Mouse (Mus musculus) limb, embryonic 12.5 days (tissue): ENCODE data around the gene Rnf34. TPM values are rescaled to one million over a fixed set of nuclear protein-coding genes. Genes with fewer than 3 reads are reported as not detected.

Experiments
- ATAC-seq: fragments of 200-750 bp; cut with Nextera tagmentation; 2 replicates; pipeline ENCODE4 v1.8.0; 2017; ENCODE audit warnings: low read depth, moderate TSS enrichment; ENCODE audit not compliant: insufficient number of reproducible peaks, insufficient read depth, low FRiP score, low TSS enrichment
- H3K27ac ChIP-seq: fragments of 300-500 bp; sonication (generic); 2 replicates; pipeline ENCODE4 v1.5.1; 2016; ENCODE audit warnings: mild to moderate bottlenecking, moderate library complexity
- H3K27me3 ChIP-seq: fragments of 300-500 bp; sonication (generic); 2 replicates; pipeline ENCODE4 v1.6.1; 2016; ENCODE audit warnings: mild to moderate bottlenecking, moderate library complexity
- H3K36me3 ChIP-seq: fragments of 300-500 bp; sonication (generic); 2 replicates; pipeline ENCODE4 v1.6.1; 2016; ENCODE audit warnings: mild to moderate bottlenecking, moderate library complexity
- H3K4me1 ChIP-seq: fragments of 300-500 bp; sonication (generic); replicated peaks from 2 replicates; pipeline ENCODE4 v1.6.1; 2016
- H3K4me2 ChIP-seq: fragments of 300-500 bp; sonication (generic); 2 replicates; pipeline ENCODE4 v1.6.1; 2016; ENCODE audit warnings: mild to moderate bottlenecking, moderate library complexity
- H3K4me3 ChIP-seq: fragments of 300-500 bp; sonication (generic); replicated peaks from 2 replicates; pipeline ENCODE4 v1.5.1; 2016; ENCODE audit warnings: mild to moderate bottlenecking
- H3K9ac ChIP-seq: fragments of 300-500 bp; sonication (generic); replicated peaks from 2 replicates; pipeline ENCODE4 v1.6.1; 2016; ENCODE audit warnings: mild to moderate bottlenecking, moderate library complexity
- H3K9me3 ChIP-seq: fragments of 300-500 bp; sonication (generic); 2 replicates; pipeline ENCODE4 v1.6.1; 2016; ENCODE audit warnings: mild to moderate bottlenecking, moderate library complexity
- WGBS: fragments of 180-500 bp; shearing (Covaris S2); methylation state at CpG from one replicate; pipeline ENCODE4 v1.1.7; 2016; 5-methylcytosine and 5-hydroxymethylcytosine counted together
- polyA plus RNA-seq: library from polyadenylated mRNA; unstranded; fragments of >200 nt; fragmentation: Nextera tagmentation; extraction: Ambion mirVana; gene quantifications from 2 replicates; pipeline ENCODE4 v1.2.1, GENCODE M21; 2016

Gene Rnf34
- polyA plus RNA-seq, 1 experiment from 2014 or later = 45.1 TPM

- Histone ChIP-seq H3K9me3 (no peaks in the 10 kb centered on the region), H3K4me1 (no peaks in the 10 kb centered on the region), H3K36me3 (peaks cover 66% of the 10 kb centered on the region), H3K4me3 (no peak overlapping the region), H3K4me2 (no peak overlapping the region), H3K9ac (no peak overlapping the region), H3K27me3 (no peaks in the 10 kb centered on the region), H3K27ac (no peak overlapping the region)
- no peak for ATAC-seq
- WGBS = 56% methylated on average over 2 of the region's 2 CpGs
These were observed 23.7 kb downstream of the Rnf34 start for GRCm38 (mm10) chr5:122873573-122873972.

- Histone ChIP-seq H3K36me3 (peaks cover 67% of the 10 kb centered on the region), H3K9me3 (no peaks in the 10 kb centered on the region), H3K27me3 (no peaks in the 10 kb centered on the region), H3K4me3 (no peak overlapping the region), H3K27ac (no peak overlapping the region), H3K9ac (no peak overlapping the region), H3K4me1 (no peaks in the 10 kb centered on the region), H3K4me2 (no peak overlapping the region)
- no peak for ATAC-seq
- WGBS = 93% methylated on average over 3 of the region's 3 CpGs
These were observed 24.5 kb downstream of the Rnf34 start for GRCm38 (mm10) chr5:122874359-122874758.

DNA sequence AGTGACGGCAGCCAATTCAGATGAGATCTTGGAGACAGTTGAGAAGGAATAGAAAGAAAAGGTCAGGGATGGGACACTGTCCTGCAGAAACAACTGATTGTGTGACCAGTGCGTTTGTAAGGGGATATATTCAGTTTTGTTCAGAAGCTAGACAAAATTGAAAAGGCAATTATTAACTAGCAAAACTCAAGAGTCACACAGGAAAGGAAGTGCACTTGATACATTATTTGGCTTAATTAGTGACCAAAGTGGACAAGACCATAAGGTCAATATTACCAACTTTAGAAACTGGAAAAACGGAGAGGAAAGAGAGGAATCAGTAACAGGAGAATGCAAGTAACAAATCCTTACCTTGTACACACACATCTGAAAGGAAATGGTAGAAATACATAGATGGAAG, 26.8 kb downstream of the Rnf34 start:
- H3K4me3 ChIP-seq = no peak overlapping the region
- WGBS = 82% methylated on average over 3 of the region's 3 CpGs
- H3K4me1 ChIP-seq = no peaks in the 10 kb centered on the region
- H3K27ac ChIP-seq = no peak overlapping the region
- no peaks in the 10 kb centered on the region for H3K9me3 ChIP-seq
- no peak overlapping the region for H3K4me2 ChIP-seq
- no peak for ATAC-seq
- no peak overlapping the region for H3K9ac ChIP-seq
- H3K36me3 ChIP-seq = peaks cover 78% of the 10 kb centered on the region
- no peaks in the 10 kb centered on the region for H3K27me3 ChIP-seq

DNA sequence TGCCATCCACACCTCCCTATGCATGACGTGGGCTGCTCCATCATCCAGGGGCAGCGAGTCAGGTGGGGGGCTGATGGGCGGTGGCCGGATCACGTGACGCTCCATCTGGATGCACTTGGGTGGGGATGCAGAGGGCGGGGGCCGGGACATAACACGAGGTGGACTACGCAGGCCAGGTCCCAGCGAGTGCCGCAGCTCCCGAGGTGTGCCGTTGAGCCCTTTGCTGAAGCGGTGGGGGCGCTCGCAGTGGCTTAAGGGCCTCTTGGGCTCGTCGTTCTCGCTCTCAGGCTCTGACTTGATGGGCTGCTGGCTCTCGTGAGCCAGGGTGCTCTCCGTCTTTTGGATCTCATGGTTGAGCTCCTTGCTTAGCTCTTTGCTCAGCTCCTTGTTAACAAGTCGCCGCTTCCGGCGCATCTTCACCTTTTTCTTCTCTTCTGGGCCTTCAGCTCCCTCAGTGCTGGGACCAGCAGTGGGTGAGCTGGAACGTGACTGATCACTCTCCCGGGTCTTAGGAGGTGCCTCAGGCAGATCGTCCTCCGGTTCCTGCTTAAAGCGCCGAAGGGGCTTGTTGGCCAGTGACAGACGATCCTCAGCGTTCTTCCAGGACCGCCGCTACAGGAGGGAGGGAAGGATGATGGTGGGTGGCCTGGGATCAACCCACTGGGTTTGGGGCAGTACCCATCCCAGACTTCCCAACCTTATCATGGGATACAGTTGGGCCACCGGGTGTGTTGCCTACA, 30.6 kb downstream of the Rnf34 start:
- no peak overlapping the region for H3K4me2 ChIP-seq
- no peak overlapping the region for H3K4me3 ChIP-seq
- H3K36me3 ChIP-seq = peaks cover 80% of the 10 kb centered on the region
- H3K27ac ChIP-seq = no peak overlapping the region
- H3K9me3 ChIP-seq = no peaks in the 10 kb centered on the region
- no peaks in the 10 kb centered on the region for H3K27me3 ChIP-seq
- no peaks in the 10 kb centered on the region for H3K4me1 ChIP-seq
- H3K9ac ChIP-seq = no peak overlapping the region
- WGBS = 92% methylated on average over 37 of the region's 37 CpGs
- no peak for ATAC-seq

DNA sequence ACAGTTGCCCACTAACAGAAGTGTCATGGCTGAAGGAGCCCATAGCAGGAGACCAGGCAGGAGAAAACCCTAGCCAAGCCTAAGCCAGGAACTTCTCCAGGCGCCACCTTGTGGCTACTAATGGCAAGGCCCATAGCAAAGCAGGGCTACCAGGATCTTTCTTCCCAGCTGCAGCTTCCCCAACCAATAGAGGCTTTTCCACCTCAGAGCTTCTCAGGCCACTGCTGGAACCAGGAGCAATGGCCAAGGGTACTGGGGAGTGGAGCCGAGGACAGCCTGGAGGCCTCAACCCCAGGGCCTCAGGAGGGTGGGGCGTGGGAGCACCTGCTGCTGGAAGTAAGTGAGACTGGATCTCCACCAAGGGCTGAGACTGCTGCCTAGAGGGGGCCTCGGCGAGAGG, 31.5 kb downstream of the Rnf34 start:
- Histone ChIP-seq H3K4me3 (no peak overlapping the region), H3K4me1 (no peaks in the 10 kb centered on the region), H3K4me2 (no peak overlapping the region), H3K27ac (no peak overlapping the region), H3K36me3 (peaks cover 77% of the 10 kb centered on the region), H3K9ac (no peak overlapping the region), H3K27me3 (no peaks in the 10 kb centered on the region), H3K9me3 (no peaks in the 10 kb centered on the region)
- ATAC-seq = peak; percentile 42; the same call in 1 of the 2 replicates
- 53% methylated on average over 5 of the region's 5 CpGs for WGBS

DNA sequence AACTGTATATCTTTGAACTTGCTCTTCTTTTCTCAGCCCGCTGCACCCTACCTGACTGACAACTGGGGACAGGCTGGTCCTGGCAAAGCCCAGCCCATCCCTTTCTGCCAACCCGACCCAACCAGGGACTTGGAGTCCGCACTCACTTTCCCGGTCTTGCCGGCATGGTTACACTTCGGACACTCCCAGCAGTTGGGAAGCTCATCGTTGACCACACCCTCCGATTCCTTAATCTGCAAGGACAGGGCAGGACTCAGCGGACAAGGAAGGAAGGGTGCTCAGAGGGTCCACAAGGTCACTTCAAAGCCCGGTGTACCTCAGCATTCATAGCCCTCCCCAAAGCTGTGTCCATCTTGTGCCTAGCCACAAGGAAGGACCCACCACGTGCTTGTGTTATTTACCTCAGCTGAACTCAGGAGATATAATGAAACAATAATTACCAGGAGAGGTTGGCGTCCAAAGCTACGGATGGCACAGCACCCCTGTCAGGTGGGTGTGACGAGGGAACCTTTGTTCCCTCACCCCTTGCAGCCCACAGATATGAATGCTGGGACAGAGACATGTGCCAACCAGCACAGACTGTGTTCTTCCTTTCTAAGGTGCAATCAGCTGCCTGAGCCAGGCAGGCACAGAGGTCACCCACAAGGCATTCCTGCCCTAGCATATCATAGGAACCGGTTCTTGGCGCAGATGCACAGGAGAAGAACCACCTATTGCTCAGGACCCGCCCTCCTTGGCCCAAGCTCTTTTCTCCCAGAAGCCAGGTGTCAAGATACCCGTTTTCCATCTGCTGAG, 32.6 kb downstream of the Rnf34 start:
- Histone ChIP-seq H3K27ac (no peak overlapping the region), H3K36me3 (peaks cover 66% of the 10 kb centered on the region), H3K4me3 (no peak overlapping the region)

DNA sequence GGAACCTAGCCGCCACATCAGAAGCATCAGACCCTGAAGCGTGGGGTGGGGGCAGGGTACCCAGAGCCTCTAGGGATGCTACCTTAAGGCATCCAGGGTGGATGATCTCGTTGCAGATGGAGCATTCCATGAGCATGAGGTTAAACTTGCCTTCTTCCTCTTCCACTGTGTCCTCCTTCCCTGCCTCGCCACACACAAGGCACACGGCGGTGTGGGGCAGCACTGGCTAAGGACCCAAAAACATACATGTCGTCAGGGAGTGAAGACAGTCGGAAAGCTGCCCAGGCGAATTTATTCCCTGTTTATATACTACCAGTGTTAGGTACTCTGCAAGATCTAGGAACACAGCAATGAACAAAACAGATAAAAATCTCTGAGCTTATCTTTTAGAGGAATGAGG, 33.4 kb downstream of the Rnf34 start:
- no peak overlapping the region for H3K27ac ChIP-seq
- no peak overlapping the region for H3K9ac ChIP-seq
- H3K27me3 ChIP-seq = no peaks in the 10 kb centered on the region
- no peaks in the 10 kb centered on the region for H3K9me3 ChIP-seq
- H3K4me2 ChIP-seq = no peak overlapping the region
- ATAC-seq = no peak
- no peak overlapping the region for H3K4me3 ChIP-seq
- peaks cover 64% of the 10 kb centered on the region for H3K36me3 ChIP-seq
- WGBS = 88% methylated on average over 9 of the region's 9 CpGs
- peaks cover 5% of the 10 kb centered on the region; the same call in 1 of the 2 replicates for H3K4me1 ChIP-seq

More for the DNA sequence above, 32.6 kb downstream of the Rnf34 start:
- no peak for ATAC-seq
- no peaks in the 10 kb centered on the region for H3K27me3 ChIP-seq
- no peaks in the 10 kb centered on the region for H3K9me3 ChIP-seq
- H3K4me1 ChIP-seq = no peaks in the 10 kb centered on the region
- WGBS = 91% methylated on average over 18 of the region's 18 CpGs
- H3K4me2 ChIP-seq = no peak overlapping the region
- H3K9ac ChIP-seq = no peak overlapping the region

DNA sequence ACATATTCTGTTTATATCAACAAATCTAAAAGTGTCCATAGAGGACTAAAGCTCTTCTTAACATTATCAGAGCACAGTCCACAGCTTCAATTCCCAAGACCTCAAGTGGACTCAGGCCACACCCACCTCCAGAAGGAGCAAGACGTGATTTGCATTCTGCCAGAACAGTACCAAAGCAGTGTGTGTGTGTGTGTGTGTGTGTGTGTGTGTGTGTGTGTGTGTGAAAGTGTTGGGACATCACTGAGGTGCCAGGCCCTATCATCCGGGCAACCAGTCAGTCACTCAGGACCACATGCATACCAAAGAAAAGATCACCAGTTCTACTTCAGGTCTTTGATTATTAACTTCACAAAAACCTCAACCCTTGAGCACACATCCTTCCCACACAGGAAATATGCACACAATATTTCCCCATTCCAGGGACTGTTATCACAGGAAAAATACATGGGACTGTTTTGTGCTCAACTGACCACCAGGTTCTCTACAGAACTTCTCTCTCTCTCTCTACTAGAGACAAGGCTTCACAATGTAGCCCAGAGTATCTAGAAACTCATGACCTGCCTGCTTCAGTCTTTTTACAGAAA, 33.9 kb downstream of the Rnf34 start:
- H3K4me2 ChIP-seq = no peak overlapping the region
- no peak for ATAC-seq
- H3K27ac ChIP-seq = no peak overlapping the region
- no peaks in the 10 kb centered on the region for H3K9me3 ChIP-seq
- H3K4me1 ChIP-seq = peaks cover 9% of the 10 kb centered on the region; the same call in 1 of the 2 replicates
- H3K27me3 ChIP-seq = no peaks in the 10 kb centered on the region
- no peak overlapping the region for H3K9ac ChIP-seq
- no peak overlapping the region for H3K4me3 ChIP-seq
- WGBS = 73% methylated on average over 2 of the region's 2 CpGs
- peaks cover 62% of the 10 kb centered on the region for H3K36me3 ChIP-seq

- Histone ChIP-seq H3K4me3 (no peak overlapping the region), H3K4me2 (no peak overlapping the region), H3K27me3 (no peaks in the 10 kb centered on the region), H3K27ac (no peak overlapping the region), H3K9ac (no peak overlapping the region), H3K36me3 (peaks cover 52% of the 10 kb centered on the region), H3K9me3 (no peaks in the 10 kb centered on the region), H3K4me1 (peaks cover 12% of the 10 kb centered on the region)
- no peak for ATAC-seq
- 83% methylated on average over 7 of the region's 7 CpGs for WGBS
These were observed 34.9 kb downstream of the Rnf34 start for GRCm38 (mm10) chr5:122884594-122885348.

GRCm38 (mm10) chr5:122887033-122887432, 37.2 kb downstream of the Rnf34 start:
- H3K9me3 ChIP-seq = no peaks in the 10 kb centered on the region
- ATAC-seq = no peak
- no peak overlapping the region for H3K4me3 ChIP-seq
- H3K9ac ChIP-seq = no peak overlapping the region
- 89% methylated on average over 9 of the region's 9 CpGs for WGBS
- no peak overlapping the region for H3K4me2 ChIP-seq
- peaks cover 34% of the 10 kb centered on the region for H3K36me3 ChIP-seq
- H3K27ac ChIP-seq = no peak overlapping the region
- peaks cover 12% of the 10 kb centered on the region for H3K4me1 ChIP-seq
- H3K27me3 ChIP-seq = no peaks in the 10 kb centered on the region
